Mouse (Mus musculus) ES-Bruce4 (cell line): ENCODE results near the gene Lzts2.

ENCODE experiments used
- EP300 ChIP-seq: IDR thresholded peaks from 2 replicates; pipeline ENCODE4 v1.6.1; 2011; ENCODE audit warnings: low read depth, low read length; ENCODE audit not compliant: insufficient read depth
- POLR2A ChIP-seq: IDR thresholded peaks from one replicate; pipeline ENCODE4 v1.8.1; 2011; ENCODE audit warnings: low read length; ENCODE audit not compliant: insufficient read depth

- TF ChIP-seq POLR2A = no peak
- TF ChIP-seq EP300 = no peak
Measured at GRCm38 (mm10) chr19:45065226-45065625, 51.0 kb downstream of the Lzts2 start.
